Mouse (Mus musculus) telencephalon, adult 2 months (tissue): Measurements from ENCODE around the gene Olfml3.
A peak's percentile ranks its signal among the peaks of the same experiment; 100 is the strongest.

Source experiments
- DNase-seq: peaks from one replicate; pipeline ENCODE4 v3.0.0-alpha.2; 2011; ENCODE audit warnings: low read depth, low spot score

Olfml3 gene

DNA sequence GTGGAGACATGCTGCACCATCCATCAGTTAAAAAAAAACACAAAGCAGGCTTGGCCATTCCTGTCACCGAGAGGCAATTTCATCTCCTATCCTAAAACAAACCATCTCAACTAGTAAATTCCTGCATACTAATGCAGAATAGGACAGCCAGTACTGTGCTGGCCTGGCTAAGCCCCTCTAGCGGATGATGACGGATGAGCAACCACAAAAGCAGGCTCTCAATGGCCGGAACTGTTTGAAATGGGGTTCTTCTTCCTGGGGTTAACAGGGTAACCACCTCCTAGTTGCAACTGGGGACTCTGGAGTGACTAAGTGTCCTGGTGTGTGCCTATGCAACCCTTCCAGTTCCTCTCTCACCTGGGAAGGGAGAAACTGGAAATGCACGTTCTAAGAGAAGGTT, 2.5 kb upstream of the Olfml3 start:
- no peak for DNase-seq

DNA sequence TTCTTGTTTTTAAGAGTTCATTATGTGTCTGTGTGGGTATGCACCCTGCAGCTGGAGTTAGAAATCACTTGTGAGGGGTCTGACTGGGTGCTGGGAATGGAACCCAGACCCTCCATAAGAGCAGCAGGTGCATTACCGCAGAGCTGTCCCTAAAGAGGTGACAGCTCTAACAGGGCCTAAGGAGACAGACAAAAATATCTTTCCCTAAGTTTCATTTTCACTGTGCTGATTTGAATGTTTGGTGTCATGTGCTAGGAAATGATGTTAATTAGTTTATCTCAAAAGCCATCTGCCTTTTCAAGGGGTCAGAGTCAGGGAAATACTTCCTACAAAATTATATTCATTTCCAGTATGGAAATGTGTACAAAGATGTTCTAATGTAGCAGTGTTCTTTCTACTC, 1.5 kb upstream of the Olfml3 start, which contains the start of gene Gm10964:
Gene Gm10964 (plus strand): TSS at position 38 of the 400 bp plus-strand sequence.
- DNase-seq, result no peak

DNA sequence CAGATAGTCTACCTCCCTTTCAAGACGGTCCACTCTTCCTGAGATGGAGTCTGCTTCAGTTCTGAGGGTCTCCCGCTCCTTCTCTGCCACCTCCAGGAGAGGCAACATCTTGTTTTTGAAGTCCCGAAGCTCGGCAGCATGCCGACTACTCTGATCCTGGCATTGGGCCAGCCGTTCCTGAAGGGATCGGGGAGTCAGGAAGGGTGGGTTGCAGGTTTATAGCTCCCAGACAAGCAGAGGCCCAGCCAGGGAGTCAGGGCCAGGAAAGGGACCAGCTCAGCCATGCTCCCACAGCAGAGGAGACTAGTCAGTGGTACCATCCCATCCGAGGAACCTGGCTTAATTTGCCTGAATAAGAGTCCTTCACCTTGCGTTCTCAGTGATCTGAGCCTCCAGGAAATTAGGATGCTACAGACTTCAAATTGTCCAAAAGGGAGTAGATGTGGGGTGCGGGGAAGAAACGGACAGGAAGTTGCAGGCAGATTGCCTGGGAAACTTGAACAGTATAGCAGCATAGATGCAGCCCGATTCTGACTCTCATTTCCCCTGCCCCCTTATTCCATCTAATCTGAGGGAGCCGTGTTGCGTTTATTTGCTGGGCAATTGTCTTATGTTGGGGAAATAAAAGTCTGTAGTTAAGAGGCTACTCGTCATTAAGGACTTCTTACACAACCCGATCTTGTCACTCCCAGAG, 593 bp downstream of the Olfml3 start:
- no peak for DNase-seq

DNA sequence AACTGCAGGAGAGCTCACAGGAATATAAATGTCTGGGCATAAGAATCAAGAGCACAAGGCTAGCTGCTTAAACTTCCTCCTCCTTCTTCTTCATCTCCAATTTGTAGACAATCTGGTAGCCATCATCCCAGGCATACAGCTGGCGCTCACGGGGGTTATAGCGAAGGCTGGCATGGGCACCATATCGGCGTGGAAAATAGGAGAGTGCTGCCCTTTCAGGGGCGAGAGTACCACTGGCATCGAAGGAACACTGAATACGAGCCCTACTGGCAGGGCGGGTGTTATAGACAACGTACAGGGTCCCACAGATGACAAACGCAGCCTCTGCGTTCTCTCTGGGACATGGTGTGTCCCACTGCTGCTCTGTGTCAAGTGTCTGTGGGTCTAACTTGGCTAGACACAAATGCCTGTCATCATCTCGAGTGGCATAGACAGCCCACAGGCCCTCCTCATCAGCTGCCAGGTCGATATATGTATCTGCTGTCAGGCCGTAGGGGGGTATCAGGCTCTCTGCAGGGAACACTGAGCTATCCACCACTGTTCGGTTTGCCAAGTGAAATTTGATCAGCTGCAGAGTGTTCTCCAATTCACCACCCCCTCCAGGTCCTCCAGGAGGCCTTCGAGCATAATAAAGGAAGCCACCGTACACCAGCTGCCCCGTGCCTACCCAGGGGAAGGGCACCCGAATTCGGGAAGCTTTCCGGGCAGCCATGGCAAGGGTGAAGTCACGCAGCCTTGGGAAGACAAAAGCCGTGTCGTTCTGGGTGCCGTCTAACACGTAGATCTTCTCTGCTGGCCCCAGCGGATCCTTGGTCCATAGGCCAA, 1.8 kb downstream of the Olfml3 start:
- DNase-seq, result no peak

DNA sequence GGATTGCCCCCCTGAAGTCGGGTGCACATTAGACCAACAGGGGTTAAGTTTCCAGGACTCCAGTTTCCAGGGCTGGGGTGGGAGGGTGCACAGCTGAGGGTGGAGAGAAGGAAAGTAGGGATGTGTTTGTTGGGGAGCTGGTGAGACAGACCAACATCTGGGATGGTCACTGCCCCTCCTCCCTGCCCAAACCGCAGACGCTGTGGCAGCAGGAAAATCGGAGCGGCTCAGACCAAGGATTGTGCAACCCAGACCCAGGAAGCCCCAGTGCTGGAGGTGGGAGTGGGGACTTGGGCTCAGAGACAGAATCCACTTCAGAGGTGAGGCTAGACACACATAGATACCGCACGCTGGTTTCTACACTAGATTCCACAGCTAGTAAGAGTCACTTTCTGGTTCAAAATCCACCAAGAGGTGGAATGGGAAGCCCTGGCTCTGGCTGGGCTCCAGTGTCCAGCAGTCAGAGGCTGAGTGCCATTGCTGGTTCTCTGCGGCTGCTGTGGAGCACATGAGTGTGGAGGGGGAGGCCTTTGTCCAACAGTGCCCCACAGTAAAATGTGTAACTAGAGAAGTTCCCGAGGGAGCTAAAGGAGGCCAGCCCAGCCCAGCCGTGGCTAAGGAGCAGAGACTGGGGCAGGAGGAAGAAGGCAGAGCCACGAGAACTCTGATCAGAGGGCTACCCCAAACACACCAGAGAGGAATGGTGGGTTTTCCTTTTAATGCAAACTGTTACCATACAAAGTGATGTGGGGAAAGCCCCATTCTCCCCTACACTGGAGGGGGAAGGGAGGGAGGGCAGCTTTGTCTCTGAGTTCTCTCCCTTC, 2.9 kb downstream of the Olfml3 start:
- DNase-seq, result no peak

DNA sequence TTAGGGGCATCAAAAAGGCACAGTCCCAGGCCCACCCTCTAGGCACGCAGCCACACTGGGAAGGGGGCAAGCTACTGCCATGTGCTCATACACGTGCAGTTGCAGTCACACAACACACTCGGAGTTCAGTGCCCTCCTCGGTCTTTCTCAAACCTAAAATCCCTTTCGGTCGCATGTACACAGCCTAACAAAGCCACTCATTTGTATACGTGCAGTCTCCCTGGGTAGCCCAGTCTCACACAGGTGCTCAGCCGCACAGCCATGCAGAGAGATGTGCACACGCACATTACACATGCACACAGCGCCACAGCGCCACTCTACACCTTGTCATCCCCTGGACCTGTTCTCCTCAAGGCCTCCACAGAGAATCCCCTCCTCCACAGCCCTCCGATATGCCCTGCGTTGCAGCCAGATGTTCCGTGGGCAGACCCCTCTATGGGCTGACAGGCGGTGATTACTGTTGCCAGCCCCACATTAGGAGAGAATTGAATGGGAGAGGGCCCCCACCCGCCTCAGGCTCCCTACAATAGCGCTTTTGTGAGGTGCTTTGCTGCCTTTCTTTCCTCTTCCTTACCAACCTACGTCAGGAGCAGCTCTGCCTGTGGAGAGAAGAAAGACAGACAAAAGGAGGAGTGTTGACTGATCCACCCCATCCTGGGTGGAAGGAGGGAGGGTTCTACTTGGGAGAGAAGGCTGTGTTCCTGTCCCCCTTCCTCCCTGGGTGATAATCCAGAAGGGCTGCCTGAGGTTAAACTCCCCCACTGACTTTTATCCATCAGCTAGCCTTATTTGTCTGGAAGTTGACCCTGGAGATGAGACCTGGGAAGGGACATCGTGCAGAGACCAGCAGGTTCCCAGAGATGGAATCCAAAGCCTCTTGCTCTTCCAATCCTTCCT, 3.8 kb downstream of the Olfml3 start:
- peak; percentile 66 for DNase-seq

DNA sequence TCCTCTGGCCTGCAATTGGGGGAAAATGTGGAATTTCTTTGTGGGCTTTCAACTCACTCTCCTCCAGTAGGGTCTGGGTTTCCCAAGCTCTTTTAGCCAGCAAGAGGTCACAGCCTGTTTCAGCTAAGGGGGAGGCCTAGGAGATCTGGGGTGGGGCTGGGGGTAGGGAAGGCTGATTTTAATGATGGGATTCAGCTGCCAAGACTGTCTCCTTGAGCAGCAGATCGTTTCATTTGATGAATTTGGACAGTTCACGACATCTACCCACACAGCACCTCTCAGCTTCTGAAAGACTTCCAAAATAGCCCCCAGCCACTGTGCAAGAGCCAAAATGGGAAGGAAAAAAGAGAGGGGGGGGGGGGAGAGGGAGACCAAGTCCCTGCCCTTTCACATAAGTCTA, 4.6 kb downstream of the Olfml3 start:
- no peak for DNase-seq

DNA sequence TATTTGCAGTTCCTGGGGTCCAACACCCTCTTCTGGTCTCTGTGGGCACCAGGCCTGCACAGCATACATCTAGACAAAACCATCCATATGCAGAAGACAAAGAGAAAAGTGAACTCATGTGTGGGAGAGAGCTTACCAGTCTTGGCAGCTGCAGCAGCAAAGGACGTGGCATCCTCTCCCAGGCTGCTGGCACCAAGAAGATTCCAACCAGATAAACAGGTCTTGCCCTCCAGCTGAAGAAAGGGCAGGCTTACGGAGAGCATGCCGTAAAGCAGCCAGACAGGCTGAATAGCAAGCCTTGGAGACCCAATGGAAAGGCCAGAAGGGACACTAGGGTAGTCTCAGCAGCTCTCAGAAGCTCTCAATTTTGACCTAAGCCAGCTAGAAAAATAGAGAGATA, 5.7 kb downstream of the Olfml3 start:
- no peak for DNase-seq

DNA sequence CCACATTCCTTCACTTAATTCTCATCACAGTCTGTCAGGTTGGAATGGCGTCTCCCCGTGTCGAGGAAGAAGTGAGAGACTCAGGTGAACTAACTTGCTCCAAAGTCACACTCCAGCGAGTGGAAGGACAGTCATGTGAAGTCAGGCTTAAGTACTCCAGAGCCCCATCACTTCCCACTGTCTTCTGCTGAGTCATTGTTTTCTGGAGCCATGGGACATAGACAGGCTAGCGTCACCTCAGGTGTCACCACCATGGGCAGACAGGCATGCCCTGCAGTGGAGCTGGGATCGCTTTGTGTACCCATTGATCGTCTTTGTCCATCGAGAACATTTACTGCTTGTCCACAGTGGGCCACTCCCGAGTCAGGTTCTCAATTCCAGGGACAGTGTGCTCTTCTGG, 8.0 kb downstream of the Olfml3 start:
- no peak for DNase-seq

DNA sequence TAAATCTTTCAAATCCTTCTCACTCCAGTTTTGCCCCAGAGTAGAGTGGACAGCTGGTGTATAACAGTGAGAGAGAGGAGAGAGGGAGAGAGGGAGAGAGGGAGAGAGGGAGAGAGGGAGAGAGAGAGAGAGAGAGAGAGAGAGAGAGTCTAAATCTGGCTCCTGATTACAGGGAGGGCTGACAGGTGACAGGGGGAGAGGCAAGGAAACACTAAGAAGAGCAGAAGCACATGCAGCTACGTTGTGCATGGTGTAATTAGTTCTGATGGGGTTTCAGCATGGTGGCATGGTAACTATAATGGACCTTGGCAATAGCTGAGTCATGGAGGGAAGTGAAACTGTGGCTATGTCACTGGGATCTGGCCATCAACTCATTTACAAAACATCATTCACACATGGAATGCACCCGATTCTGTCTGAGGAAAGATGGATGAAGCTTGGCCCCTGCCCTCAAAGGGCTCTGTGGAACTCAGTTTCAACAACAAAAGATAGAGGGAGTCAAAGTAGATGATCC, 9.9 kb downstream of the Olfml3 start:
- no peak for DNase-seq

DNA sequence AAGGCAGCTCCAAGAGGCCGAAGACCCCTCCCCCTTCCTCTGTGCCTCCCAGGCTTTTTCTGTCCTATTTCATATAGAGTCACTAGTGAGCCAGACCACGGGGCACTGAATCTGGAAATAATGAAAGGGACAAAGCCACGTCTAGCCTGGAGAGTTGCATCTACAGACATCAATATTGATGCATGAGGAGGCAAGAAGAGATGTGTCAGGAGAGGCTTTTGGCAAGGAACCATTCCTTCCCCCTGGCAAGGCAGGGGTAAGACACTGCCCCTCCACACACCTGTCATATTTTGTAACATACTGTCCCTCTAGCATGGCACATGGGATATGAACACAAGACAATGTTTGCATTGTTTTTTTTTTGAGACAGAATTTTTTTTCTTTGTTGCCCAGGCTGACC, 11.2 kb downstream of the Olfml3 start:
- no peak for DNase-seq

DNA sequence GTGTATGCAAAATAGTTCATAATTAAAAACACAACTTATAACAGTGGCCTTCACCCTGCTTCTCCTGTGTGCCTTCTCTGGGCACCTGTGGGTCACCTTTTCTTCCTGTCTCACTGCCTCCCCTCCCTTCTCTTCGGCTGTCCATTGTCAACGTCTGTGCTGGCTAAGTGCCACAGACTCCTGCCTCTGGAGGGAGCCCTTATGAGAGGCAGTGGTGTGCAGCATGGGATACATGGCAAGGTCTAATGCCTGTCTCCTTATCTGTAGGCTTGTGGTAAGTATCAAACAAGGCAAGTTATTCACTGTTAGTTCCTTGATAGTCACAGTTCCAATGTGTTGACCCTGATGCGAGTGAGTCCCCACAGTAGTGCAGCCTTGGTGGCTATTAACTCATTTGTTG, 13.7 kb downstream of the Olfml3 start:
- no peak for DNase-seq

DNA sequence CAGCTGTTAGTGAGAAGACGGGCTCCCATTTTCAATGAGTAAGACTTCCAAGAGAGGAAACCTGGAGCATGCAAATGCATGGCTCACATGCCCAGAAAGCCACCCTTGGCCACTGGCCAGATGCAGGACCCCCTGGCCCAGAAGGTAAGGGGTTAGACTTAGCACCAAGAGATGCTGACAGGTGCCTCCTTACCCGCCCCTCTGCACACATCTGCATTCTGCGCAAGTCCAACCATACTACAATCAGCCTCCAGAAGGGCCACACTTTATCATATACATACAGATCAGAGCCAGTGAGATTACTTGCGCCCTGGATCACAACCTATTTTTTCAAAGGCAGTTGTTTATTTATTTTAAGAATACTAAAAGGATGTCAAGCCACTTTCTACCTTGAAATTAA, 19.1 kb downstream of the Olfml3 start:
- no peak for DNase-seq

DNA sequence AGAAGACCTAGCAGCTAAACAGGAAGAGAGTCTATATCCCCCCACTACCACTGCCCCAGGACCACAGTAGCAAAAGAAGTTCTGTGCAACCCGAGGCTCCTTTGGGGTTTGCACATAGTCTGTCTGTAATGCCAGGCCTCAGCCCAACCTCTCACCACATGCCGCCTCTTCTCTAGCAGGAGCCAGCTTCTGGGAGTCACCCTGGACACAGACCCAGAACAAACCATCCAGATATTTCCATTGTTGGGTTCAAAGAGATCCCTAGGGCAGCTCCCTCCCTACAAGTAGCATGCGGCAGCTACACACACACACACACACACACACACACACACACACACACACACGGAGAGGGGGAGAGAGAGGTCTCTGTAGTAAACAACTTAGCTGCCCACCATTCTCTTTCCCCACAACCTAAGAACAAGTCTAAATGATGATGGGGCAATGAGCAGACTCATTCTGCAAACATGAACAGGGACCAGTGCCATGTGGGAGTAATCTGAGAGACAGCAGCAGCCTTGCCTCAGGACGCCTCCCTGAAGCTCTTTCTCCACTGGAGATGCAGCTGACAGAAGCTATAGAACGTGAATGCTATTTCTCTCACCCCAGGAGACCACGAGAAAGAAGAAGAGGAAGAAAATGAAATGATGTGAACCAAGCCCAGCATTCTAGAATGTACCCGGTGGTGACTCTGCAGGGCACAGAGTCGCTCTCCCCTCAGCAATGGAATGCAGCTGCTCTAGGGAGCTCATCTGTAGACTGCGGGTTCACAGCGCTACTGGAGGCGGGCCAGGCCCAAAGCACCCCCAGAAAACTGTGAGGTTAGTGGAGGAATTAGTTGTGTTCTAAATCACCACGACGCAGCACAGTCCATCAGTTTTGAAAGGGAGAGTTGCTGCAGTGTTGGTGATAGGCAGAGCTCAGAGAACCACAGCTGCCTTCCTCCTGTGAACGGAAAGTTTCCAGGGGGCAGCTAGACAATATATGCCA, 20.7 kb downstream of the Olfml3 start:
- DNase-seq, result no peak

DNA sequence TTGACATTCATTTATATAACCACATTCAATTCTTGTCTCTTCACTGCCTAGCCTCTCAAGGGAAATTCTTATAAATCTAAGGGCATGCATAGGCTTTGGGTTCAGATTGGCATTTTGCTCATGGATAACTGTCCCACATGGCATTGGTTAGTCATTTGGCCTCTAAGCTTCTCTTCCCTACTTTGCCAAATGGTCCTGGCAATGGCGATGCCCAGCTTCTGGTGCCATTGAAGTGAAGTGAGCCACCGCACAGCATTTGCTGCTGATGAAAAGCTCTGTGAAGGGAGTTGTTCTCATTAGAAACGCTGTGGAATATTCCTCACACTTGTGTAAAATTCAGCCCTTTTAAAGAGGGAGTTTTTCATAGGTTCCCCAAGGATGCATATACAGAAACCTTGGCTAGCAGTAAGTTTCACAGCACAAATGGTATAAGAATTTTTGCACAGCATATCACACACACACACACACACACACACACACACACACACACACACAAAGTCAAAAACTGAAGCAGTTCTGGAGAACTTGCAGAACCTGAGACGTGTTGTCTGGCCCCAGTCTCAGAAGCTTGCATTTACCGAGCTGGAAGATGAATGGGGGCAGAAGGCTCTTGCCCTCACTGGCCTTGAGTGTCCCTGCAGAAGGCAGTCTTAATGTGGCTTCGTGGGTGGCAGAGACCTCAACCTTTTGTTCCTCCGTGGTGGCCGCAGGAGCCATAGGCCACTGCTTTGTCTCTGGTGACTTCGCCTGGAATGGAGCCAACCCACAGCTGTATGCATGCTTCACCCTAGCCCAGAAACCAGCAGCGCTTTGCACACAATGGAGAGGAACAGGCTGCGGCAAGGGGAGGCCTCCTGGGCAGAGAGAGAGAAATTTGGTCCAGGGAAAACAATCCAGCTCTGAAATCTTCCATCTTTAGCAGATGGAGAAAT, 21.8 kb downstream of the Olfml3 start:
- DNase-seq, result no peak

DNA sequence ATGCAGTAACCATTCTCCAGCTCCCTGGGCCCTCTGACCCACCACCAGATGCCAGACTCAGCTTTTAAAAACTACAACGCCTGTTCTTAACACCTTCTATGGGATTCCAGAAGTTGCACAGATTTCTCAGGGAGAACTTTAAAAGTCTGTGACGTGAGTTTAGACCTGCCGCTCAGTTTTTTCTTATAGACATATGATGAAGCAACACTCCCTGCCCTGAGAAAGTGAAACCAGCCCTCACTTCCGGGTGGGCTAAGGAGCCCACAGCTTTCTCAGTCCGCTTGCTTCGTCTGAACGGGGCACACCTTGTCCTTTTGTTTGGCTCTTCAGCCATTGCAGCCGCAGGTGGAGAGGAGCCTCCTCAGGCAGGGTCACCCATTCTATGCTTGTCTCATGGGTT, 22.9 kb downstream of the Olfml3 start:
- DNase-seq, result no peak

DNA sequence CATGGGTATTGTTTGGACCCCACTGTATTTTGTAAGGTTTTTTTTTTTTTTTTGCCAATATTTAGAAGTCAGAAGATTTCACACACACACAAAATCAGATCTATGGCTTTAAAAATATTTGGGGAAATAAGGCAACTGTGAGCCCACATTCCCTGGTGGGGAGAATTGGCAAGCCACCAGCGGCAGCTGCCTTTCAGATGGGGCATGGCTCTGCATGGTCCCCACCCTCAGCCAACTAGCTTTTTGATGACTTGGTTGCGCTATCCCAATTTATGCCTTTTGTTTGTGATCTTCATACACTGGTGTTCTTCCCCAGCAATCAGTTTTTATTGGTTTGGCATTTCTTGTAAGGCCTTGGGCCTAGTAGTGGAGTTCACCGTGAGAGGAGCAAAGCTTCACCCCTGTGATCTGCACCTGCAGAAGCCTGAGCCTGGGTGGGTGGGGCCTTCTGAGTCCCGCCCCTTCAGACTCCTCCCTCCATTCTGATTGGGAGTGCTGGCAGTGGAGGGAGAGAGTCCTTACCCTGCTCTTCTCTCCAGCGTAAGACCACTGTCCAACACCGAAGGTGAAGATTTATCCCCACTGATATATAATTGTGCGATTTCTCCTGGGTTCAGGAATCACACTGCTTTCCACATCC, 23.4 kb downstream of the Olfml3 start:
- no peak for DNase-seq

DNA sequence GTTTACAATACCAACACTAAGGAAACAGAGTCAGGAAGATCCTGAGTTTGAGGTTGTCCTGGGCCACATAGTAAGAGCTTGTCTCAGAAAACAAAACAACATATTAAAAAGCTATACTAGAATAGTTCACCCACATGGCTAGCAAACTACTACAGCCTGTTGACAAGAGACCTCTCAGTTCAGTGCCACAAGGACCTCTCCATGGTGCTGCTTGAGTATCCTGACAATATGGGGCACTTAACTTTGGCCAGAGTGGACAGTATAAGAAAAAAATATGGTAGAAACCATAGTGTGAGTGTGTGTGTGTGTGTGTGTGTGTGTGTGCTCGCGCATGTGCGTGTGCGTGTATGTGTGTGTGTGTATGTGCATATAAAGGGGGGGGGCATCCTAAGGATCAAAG, 25.6 kb downstream of the Olfml3 start:
- DNase-seq, result no peak
